9 mouse cellular contexts compared by ENCODE assay signal in genomic region chr3:53371910-53372309, GRCm38 (mm10).
DNase-seq lines count a peak whose midpoint lies in the region; TF ChIP-seq lines count a peak whose summit lies in the region.
"Had no signal": no experiment of that assay in that cellular context is flagged by ENCODE, and none has a peak within 500 bp of the region (broad histone marks: within the 10 kb centered on the region; RNA-seq: fewer than 3 reads in every experiment).

No protein-coding gene starts in this region.

- intact Hi-C loops in gastrocnemius, adult 2 months (cut with DNase I), result no loop called here

- H3K27ac ChIP-seq in gastrocnemius, adult 2 months, result no peak overlapping the region

- TF ChIP-seq CTCF in gastrocnemius, adult 2 months (IDR thresholded peaks at IDR 0.05), result peak; percentile 50

- no peak overlapping the region for H3K4me3 ChIP-seq in gastrocnemius, adult 2 months
- H3K4me3 ChIP-seq: megakaryocyte, embryonic 14.5 days had no signal

- DNase-seq in gastrocnemius, adult 2 months, result peak; percentile 35
- no peak for DNase-seq in gastrocnemius, adult 8-10 months (ENCODE audit: low spot score in 2 of 2)
- peak; percentile 9 for DNase-seq in lung, postnatal 10 days
- DNase-seq in lung, postnatal 14 days, result no peak
- peak; percentile 3 for DNase-seq in c-Kit-positive CD71-negative TER-119-negative erythroid progenitor cells, embryonic 14.5 days (ENCODE audit: low read depth)
- DNase-seq in mesoderm, embryonic 11.5 days (ENCODE audit: low read depth, low spot score), result peak; percentile 33
- DNase-seq in urinary bladder, adult 18-20 months (ENCODE audit: low spot score in 2 of 2), result no peak
- no peak for DNase-seq in heart, postnatal 4 days

Comparison
In these comparisons a context has a peak if more than half of its experiments do, and no peak if none do; other contexts are left out.
1. DNase-seq: peak in gastrocnemius, adult 2 months (single experiment), lung, postnatal 10 days (single experiment), c-Kit-positive CD71-negative TER-119-negative erythroid progenitor cells, embryonic 14.5 days (single experiment) and mesoderm, embryonic 11.5 days (single experiment); none in gastrocnemius, adult 8-10 months (0 of 2), lung, postnatal 14 days (single experiment), urinary bladder, adult 18-20 months (0 of 2) and heart, postnatal 4 days (single experiment).